Mouse (Mus musculus): ENCODE results near the gene Wdr19.
"Not testable (repeated sequence)": the region's sequence is repeated elsewhere in the genome, so short reads cannot be mapped to it uniquely, and the experiment has no call there.

Wdr19 gene

DNA sequence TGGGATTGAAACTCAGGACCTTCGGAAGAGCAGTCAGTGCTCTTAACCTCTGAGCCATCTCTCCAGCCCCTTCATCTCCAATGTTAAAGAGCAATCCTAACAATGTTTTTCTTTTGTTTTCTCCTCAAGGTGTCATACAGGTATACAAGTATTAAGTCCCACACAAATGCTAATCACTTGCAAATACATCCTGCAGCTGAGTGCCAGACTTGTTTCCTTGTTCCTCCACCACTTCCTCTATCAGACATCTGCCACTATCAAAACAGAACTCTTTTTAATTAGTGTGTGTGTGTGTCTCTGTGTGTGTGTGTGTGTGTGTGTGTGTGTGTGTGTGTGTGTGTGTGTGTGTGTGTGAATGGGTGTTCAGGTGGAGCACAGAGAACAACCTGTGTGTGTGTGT is 100.1 kb downstream of the Wdr19 start:
- not testable (repeated sequence) for DNase-seq (ENCODE audit: low read depth)

DNA sequence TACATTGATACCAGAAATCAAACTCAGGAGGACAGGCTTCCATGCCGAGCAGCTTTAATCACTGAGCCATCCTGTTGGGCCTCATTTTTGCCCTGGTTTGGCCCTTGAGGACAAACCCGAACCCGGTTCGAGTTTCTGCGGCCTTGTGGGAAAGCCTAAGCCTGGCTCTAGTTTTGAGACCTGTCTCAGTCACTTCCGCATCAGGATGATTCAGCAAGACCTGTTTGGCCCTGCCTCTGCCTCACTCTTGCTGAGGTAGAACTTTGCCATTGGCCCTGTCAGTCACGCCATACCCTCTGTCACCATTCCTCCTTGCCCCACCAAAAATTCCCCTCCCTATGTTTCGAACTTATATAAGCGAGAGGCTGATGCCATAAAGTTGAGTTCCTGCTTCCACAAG is 100.6 kb downstream of the Wdr19 start:
- no peak for DNase-seq (ENCODE audit: low read depth)

DNA sequence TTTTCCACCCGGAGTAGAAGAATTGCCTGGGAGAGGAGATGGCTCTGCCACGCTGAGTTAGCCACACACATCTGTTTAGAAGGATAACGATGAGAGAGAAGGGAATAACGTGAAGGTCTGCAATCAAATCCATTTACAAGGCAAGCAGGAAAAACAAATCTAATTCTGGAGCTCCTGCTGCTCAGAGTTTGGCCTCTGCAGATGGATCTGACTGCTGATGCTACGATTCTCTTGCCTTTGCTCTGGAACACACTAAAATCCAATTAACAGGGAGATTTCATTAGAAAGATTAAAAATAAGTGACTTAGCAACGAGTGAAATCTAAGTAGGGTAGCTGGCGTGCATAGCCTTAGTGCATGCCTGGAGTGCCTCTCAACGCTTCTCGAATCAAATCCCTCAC is 106.0 kb downstream of the Wdr19 start:
- no peak for DNase-seq (ENCODE audit: low read depth)

DNA sequence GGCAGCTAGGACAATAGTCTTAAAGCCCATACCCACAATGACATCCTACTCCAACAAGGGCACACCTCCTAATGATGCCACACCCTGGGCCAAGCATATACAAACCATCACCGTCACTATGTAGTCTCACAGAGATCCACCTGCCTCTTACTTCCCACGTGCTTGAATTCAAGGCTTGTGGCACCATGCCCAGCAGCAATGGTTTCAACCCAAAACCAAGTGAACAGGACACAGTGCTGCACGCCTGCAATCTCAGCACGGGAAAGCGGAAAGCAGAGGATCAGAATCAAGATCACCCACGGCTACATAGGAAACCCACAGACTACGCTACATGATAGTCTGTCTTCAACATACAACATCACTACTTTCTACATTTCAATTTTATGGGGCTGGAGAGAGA is 108.7 kb downstream of the Wdr19 start:
- DNase-seq (ENCODE audit: low read depth), result no peak

DNA sequence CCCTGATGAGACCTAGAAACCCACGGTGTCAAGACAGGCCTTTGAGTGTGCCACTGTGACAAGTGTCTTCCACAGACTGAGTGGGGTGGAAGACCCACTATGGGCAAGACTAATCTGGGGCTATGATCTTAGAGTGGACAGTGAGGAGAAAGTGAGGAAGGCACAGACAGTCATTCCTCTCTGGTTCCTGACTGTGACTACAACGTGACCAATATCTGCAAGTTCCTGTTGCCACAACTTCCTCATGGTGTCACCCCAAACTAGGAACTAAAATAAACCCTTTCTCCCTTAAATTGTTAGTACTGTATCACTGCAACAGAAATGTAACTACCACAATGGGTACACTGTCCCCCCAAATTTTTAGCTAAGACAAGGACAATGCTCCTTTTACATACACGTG is 109.4 kb downstream of the Wdr19 start:
- DNase-seq (ENCODE audit: low read depth), result no peak

Measured in NIH3T3 (cell line).